Mouse (Mus musculus): ENCODE results near the gene Vps33b. TPM values are rescaled to one million over a fixed set of nuclear protein-coding genes. Genes with fewer than 3 reads are reported as not detected.

Vps33b gene
- polyA plus RNA-seq, 1 experiment from 2014 or later = 2.8 TPM

DNA sequence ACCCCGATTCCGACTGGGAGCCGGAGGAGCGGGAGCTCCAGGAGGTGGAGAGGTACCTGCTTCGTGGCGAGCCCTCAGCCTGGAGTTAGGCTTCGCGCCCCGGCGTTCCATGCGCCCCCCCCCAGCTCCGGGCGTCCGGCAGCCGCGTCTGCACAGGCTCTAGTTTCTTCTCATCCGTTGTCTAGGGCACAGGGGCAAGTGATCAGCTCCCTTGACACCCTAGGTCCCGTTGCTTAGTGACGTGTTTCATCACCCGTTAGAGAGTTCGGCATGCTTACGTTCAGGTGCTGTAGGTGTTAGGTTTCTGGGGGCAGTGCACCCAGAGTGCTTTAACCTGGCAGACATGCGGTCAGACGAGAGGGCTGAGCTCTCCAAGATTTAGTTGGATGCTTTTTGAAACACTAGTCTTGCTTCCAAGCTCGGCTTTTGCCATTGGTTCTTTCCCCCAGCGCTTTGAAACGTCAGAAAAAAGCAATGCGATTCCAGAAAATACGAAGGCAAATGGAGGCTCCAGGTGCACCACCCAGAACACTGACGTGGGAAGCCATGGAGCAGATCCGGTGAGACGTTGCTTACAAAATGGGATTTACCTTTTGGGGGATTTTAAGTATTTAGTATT is 8.0 kb upstream of the Vps33b start:
- H3K9me3 ChIP-seq (ENCODE audit: low read length) = no peaks in the 10 kb centered on the region
- H3K27ac ChIP-seq (ENCODE audit: low read length) = peak overlapping the region; percentile 87
- TF ChIP-seq EP300 (IDR thresholded peaks at IDR 0.05) = no peak
- no peak; the same call in 1 of the 2 replicates for TF ChIP-seq CTCF (IDR thresholded peaks at IDR 0.05)
- peak; percentile 67 for ATAC-seq
- 1% methylated on average over 31 of the region's 32 CpGs for WGBS
- H3K9ac ChIP-seq (replicated peaks; ENCODE audit: low read depth) = peak overlapping the region; percentile 76
- DNase-seq (ENCODE audit: low spot score) = peak; percentile 54
- peaks cover 9% of the 10 kb centered on the region; the same call in 1 of the 2 replicates for H3K4me1 ChIP-seq (ENCODE audit: insufficient read depth, low read depth, low read length)
- peak overlapping the region; percentile 80 for H3K4me3 ChIP-seq (ENCODE audit: low read depth, low read length)
- no peaks in the 10 kb centered on the region for H3K27me3 ChIP-seq (replicated peaks; ENCODE audit: insufficient read depth, low read length)
- H3K4me2 ChIP-seq (replicated peaks; ENCODE audit: low read depth, low read length) = peak overlapping the region; percentile 93
- peaks cover 16% of the 10 kb centered on the region; the same call in 1 of the 2 replicates for H3K36me3 ChIP-seq (ENCODE audit: insufficient read depth, low read length)

- H3K27me3 ChIP-seq (replicated peaks; ENCODE audit: insufficient read depth, low read length) = no peaks in the 10 kb centered on the region
- no peak overlapping the region for H3K4me2 ChIP-seq (replicated peaks; ENCODE audit: low read depth, low read length)
- no peaks in the 10 kb centered on the region for H3K9me3 ChIP-seq (ENCODE audit: low read length)
- WGBS = 85% methylated on average over 12 of the region's 12 CpGs
- peaks cover 12% of the 10 kb centered on the region; the same call in 1 of the 2 replicates for H3K4me1 ChIP-seq (ENCODE audit: insufficient read depth, low read depth, low read length)
- ATAC-seq = no peak
- no peak overlapping the region for H3K27ac ChIP-seq (ENCODE audit: low read length)
- TF ChIP-seq EP300 (IDR thresholded peaks at IDR 0.05) = no peak
- no peak for TF ChIP-seq CTCF (IDR thresholded peaks at IDR 0.05)
- no peak overlapping the region for H3K9ac ChIP-seq (replicated peaks; ENCODE audit: low read depth)
- peaks cover 23% of the 10 kb centered on the region for H3K36me3 ChIP-seq (ENCODE audit: insufficient read depth, low read length)
- no peak for DNase-seq (ENCODE audit: low spot score)
- no peak overlapping the region for H3K4me3 ChIP-seq (ENCODE audit: low read depth, low read length)
These were observed 4.8 kb upstream of the Vps33b start for GRCm38 (mm10) chr7:80264606-80265005.

DNA sequence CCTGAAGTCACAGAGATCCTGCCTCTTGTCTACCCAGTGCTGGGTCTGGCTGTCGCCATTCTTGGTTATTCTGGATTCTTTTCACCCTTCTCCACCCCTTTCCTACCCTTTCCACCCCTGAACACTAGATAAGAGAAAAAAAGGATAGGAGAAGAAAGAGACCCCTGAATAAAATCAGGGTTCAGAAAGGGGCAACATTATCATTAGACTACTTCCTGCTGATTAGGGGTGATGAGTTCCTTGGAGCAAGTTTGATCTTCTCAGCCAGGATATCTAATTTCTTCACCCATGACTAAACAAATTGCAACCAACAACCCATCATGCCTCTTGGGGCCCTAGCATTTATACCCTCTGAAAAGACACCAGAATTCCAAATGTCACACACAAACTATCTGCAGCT is 1.7 kb upstream of the Vps33b start:
- Histone ChIP-seq H3K27me3 (replicated peaks; ENCODE audit: insufficient read depth, low read length) (no peaks in the 10 kb centered on the region), H3K36me3 (ENCODE audit: insufficient read depth, low read length) (peaks cover 23% of the 10 kb centered on the region), H3K4me2 (replicated peaks; ENCODE audit: low read depth, low read length) (no peak overlapping the region), H3K9me3 (ENCODE audit: low read length) (no peaks in the 10 kb centered on the region), H3K27ac (ENCODE audit: low read length) (no peak overlapping the region), H3K4me3 (ENCODE audit: low read depth, low read length) (no peak overlapping the region), H3K4me1 (ENCODE audit: insufficient read depth, low read depth, low read length) (peaks cover 6% of the 10 kb centered on the region; the same call in 1 of the 2 replicates), H3K9ac (replicated peaks; ENCODE audit: low read depth) (no peak overlapping the region)
- TF ChIP-seq EP300 (IDR thresholded peaks at IDR 0.05) = no peak
- DNase-seq (ENCODE audit: low spot score) = no peak
- WGBS = 64% methylated on average over 1 of the region's 1 CpGs
- ATAC-seq = no peak

GRCm38 (mm10) chr7:80269751-80270255 is 354 bp downstream of the Vps33b start:
- Histone ChIP-seq H3K27me3 (replicated peaks; ENCODE audit: insufficient read depth, low read length) (no peaks in the 10 kb centered on the region), H3K9me3 (ENCODE audit: low read length) (no peaks in the 10 kb centered on the region; the same call in 1 of the 2 replicates), H3K4me1 (ENCODE audit: insufficient read depth, low read depth, low read length) (peaks cover 6% of the 10 kb centered on the region; the same call in 1 of the 2 replicates), H3K4me2 (replicated peaks; ENCODE audit: low read depth, low read length) (peak overlapping the region; percentile 87), H3K36me3 (ENCODE audit: insufficient read depth, low read length) (peaks cover 25% of the 10 kb centered on the region), H3K27ac (ENCODE audit: low read length) (peak overlapping the region; percentile 80), H3K9ac (replicated peaks; ENCODE audit: low read depth) (peak overlapping the region; percentile 57), H3K4me3 (ENCODE audit: low read depth, low read length) (peak overlapping the region; percentile 70)
- DNase-seq (ENCODE audit: low spot score) (peak; percentile 53), ATAC-seq (peak; percentile 51)
- 2% methylated on average over 23 of the region's 23 CpGs for WGBS
- TF ChIP-seq CTCF (IDR thresholded peaks at IDR 0.05) (no peak), EP300 (IDR thresholded peaks at IDR 0.05) (no peak)

- H3K27me3 ChIP-seq (replicated peaks; ENCODE audit: insufficient read depth, low read length) = no peaks in the 10 kb centered on the region
- ATAC-seq = no peak
- no peak overlapping the region for H3K4me2 ChIP-seq (replicated peaks; ENCODE audit: low read depth, low read length)
- 83% methylated on average over 2 of the region's 2 CpGs for WGBS
- TF ChIP-seq EP300 (IDR thresholded peaks at IDR 0.05) = no peak
- no peak for TF ChIP-seq CTCF (IDR thresholded peaks at IDR 0.05)
- H3K9ac ChIP-seq (replicated peaks; ENCODE audit: low read depth) = no peak overlapping the region
- DNase-seq (ENCODE audit: low spot score) = no peak
- H3K9me3 ChIP-seq (ENCODE audit: low read length) = no peaks in the 10 kb centered on the region; the same call in 1 of the 2 replicates
- no peak overlapping the region for H3K4me3 ChIP-seq (ENCODE audit: low read depth, low read length)
- peaks cover 5% of the 10 kb centered on the region; the same call in 1 of the 2 replicates for H3K4me1 ChIP-seq (ENCODE audit: insufficient read depth, low read depth, low read length)
- H3K27ac ChIP-seq (ENCODE audit: low read length) = no peak overlapping the region
- peaks cover 28% of the 10 kb centered on the region; the same call in 1 of the 2 replicates for H3K36me3 ChIP-seq (ENCODE audit: insufficient read depth, low read length)
These were observed 4.0 kb downstream of the Vps33b start for GRCm38 (mm10) chr7:80273456-80273855.

- no peak for DNase-seq (ENCODE audit: low spot score)
- Histone ChIP-seq H3K9me3 (ENCODE audit: low read length) (no peaks in the 10 kb centered on the region; the same call in 1 of the 2 replicates), H3K4me3 (ENCODE audit: low read depth, low read length) (no peak overlapping the region), H3K36me3 (ENCODE audit: insufficient read depth, low read length) (peaks cover 28% of the 10 kb centered on the region; the same call in 1 of the 2 replicates), H3K27me3 (replicated peaks; ENCODE audit: insufficient read depth, low read length) (no peaks in the 10 kb centered on the region), H3K4me2 (replicated peaks; ENCODE audit: low read depth, low read length) (no peak overlapping the region), H3K9ac (replicated peaks; ENCODE audit: low read depth) (no peak overlapping the region), H3K27ac (ENCODE audit: low read length) (no peak overlapping the region), H3K4me1 (ENCODE audit: insufficient read depth, low read depth, low read length) (no peaks in the 10 kb centered on the region)
- ATAC-seq = no peak
- 93% methylated on average over 4 of the region's 4 CpGs for WGBS
- TF ChIP-seq CTCF (IDR thresholded peaks at IDR 0.05) = no peak
- no peak for TF ChIP-seq EP300 (IDR thresholded peaks at IDR 0.05)
These were observed 6.9 kb downstream of the Vps33b start for GRCm38 (mm10) chr7:80276374-80276773.
